Mouse (Mus musculus) forebrain, embryonic 10.5 days (tissue): ENCODE data around the gene Musk. TPM values are rescaled to one million over a fixed set of nuclear protein-coding genes. Genes with fewer than 3 reads are reported as not detected.

Source experiments
- DNase-seq: peaks from one replicate; pipeline ENCODE4 v3.0.0-alpha.2; 2017; ENCODE audit warnings: low spot score; ENCODE audit errors: extremely low spot score
- H3K27ac ChIP-seq: fragments of 300-500 bp; sonication (generic); 2 replicates; pipeline ENCODE4 v1.5.1; 2016; ENCODE audit warnings: mild to moderate bottlenecking
- H3K27me3 ChIP-seq: fragments of 300-500 bp; sonication (generic); 2 replicates; pipeline ENCODE4 v1.6.1; 2016; ENCODE audit warnings: mild to moderate bottlenecking; ENCODE audit not compliant: poor library complexity, severe bottlenecking
- H3K36me3 ChIP-seq: fragments of 300-500 bp; sonication (generic); replicated peaks from 2 replicates; pipeline ENCODE4 v1.6.1; 2016; ENCODE audit warnings: mild to moderate bottlenecking, moderate library complexity
- H3K4me1 ChIP-seq: fragments of 300-500 bp; sonication (generic); 2 replicates; pipeline ENCODE4 v1.6.1; 2016
- H3K4me3 ChIP-seq: fragments of 300-500 bp; sonication (generic); 2 replicates; pipeline ENCODE4 v1.5.1; 2016; ENCODE audit warnings: mild to moderate bottlenecking, moderate library complexity
- H3K9me3 ChIP-seq: fragments of 300-500 bp; sonication (generic); 2 replicates; pipeline ENCODE4 v1.6.1; 2016; ENCODE audit warnings: mild to moderate bottlenecking, moderate library complexity
- WGBS: fragments of 180-500 bp; shearing (Covaris S2); methylation state at CpG from one replicate; pipeline ENCODE4 v1.1.7; 2016; 5-methylcytosine and 5-hydroxymethylcytosine counted together
- polyA plus RNA-seq: library from polyadenylated mRNA; unstranded; fragments of >200 nt; fragmentation: Nextera tagmentation; extraction: Ambion mirVana; gene quantifications from 2 replicates; pipeline ENCODE4 v1.2.1, GENCODE M21; 2016

The Musk gene
- polyA plus RNA-seq, 1 experiment from 2014 or later, result 0.04 TPM

DNA sequence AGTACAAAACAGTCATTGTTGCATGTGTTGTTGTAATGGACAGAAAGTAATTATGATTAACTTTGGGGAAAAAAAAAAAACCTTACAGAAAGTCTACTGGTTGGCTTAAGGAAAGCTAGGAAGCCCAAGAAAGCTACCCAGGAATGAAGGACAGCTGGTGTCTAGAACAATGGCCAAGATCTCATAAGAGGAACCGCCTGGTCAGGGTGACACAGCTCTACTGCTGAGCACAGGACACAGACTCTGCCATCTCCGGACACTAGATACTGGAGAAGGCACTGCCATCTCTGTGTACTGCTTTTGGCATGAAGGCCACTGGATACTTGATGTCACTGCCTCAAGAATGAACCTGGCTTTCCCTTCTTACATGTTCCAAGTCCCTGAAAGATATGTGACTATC is 5.6 kb upstream of the Musk start:
- H3K4me3 ChIP-seq, result no peak overlapping the region
- H3K27me3 ChIP-seq, result no peaks in the 10 kb centered on the region
- H3K27ac ChIP-seq, result no peak overlapping the region
- no peaks in the 10 kb centered on the region for H3K4me1 ChIP-seq
- no peaks in the 10 kb centered on the region for H3K36me3 ChIP-seq
- H3K9me3 ChIP-seq, result no peaks in the 10 kb centered on the region
- DNase-seq, result no peak
- 87% methylated on average over 2 of the region's 2 CpGs for WGBS

- DNase-seq, result no peak
- no peak overlapping the region for H3K27ac ChIP-seq
- H3K4me1 ChIP-seq, result no peaks in the 10 kb centered on the region
- H3K36me3 ChIP-seq, result no peaks in the 10 kb centered on the region
- H3K9me3 ChIP-seq, result no peaks in the 10 kb centered on the region
- H3K27me3 ChIP-seq, result no peaks in the 10 kb centered on the region
- WGBS, result 84% methylated on average over 9 of the region's 9 CpGs
- no peak overlapping the region for H3K4me3 ChIP-seq
These were observed 769 bp downstream of the Musk start for GRCm38 (mm10) chr4:58286368-58287090.

DNA sequence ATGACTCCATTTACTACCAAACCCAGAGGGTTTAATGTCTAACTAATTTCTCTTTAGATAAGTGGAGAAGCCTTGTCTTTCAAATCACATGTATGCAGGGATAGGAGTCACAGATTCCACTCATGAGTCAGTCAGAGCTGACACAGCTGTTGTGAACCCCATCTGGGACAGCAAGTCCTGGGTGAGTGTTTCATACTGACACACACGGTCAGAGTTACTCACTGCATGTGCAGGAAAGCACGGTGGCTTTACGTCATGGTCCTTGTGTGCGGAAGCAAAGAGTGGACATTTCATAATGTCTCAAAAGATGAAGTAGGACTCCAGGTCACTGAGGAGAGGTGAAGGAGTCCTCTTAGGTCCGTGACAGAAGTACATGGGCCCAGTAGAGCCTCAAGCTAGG is 3.0 kb downstream of the Musk start:
- H3K27me3 ChIP-seq, result no peaks in the 10 kb centered on the region
- H3K4me3 ChIP-seq, result no peak overlapping the region
- DNase-seq, result no peak
- no peaks in the 10 kb centered on the region for H3K9me3 ChIP-seq
- H3K36me3 ChIP-seq, result no peaks in the 10 kb centered on the region
- 92% methylated on average over 5 of the region's 5 CpGs for WGBS
- H3K4me1 ChIP-seq, result no peaks in the 10 kb centered on the region
- H3K27ac ChIP-seq, result no peak overlapping the region

- Histone ChIP-seq H3K27me3 (no peaks in the 10 kb centered on the region), H3K27ac (no peak overlapping the region), H3K9me3 (no peaks in the 10 kb centered on the region), H3K4me3 (no peak overlapping the region), H3K36me3 (no peaks in the 10 kb centered on the region), H3K4me1 (no peaks in the 10 kb centered on the region)
- no peak for DNase-seq
- WGBS, result 48% methylated on average over 1 of the region's 1 CpGs
These were observed 6.1 kb downstream of the Musk start for GRCm38 (mm10) chr4:58291828-58292227.

DNA sequence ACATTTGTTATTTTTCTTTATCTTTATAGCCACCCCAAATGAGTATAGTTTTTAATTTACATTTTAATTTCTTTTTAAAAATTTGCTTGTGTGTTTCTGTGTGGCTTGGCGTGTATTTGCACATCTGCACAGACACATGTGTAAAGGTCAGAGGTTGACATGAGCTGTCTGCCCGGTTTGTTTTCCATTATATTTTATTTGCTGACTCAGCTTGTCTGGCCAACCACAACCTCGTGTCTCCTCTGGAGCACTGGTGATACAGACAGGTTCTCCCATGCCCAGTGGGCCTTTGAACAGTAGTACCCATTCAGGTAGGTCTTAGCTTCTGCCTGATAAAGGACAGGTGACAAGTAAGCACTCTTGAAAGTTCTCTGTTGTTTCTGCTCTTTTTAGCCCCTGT is 7.3 kb downstream of the Musk start:
- Histone ChIP-seq H3K27me3 (no peaks in the 10 kb centered on the region), H3K4me3 (no peak overlapping the region), H3K27ac (no peak overlapping the region), H3K36me3 (no peaks in the 10 kb centered on the region), H3K9me3 (no peaks in the 10 kb centered on the region), H3K4me1 (no peaks in the 10 kb centered on the region)
- no peak for DNase-seq
- 89% methylated on average over 3 of the region's 3 CpGs for WGBS

DNA sequence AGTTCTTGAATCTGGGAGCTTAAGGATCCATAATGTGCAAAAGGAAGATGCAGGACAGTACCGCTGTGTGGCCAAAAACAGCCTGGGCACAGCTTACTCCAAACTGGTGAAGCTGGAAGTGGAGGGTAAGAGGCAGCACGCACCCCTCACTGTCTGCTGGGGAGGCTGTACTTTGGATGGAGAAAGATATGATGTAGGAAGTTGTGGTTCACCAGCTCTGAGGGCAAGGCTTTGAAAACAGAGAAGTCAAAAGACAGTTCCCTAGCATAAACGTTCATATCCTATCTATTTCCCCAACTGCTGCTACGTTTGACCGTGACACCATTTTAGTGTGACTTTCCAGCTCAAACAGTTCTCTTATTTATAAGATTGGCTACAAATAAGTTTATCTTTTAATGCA is 18.1 kb downstream of the Musk start:
- Histone ChIP-seq H3K4me1 (no peaks in the 10 kb centered on the region), H3K36me3 (no peaks in the 10 kb centered on the region), H3K4me3 (no peak overlapping the region), H3K27me3 (no peaks in the 10 kb centered on the region), H3K27ac (no peak overlapping the region), H3K9me3 (no peaks in the 10 kb centered on the region)
- 94% methylated on average over 5 of the region's 5 CpGs for WGBS
- DNase-seq, result no peak

GRCm38 (mm10) chr4:58304564-58304963 is 18.8 kb downstream of the Musk start:
- Histone ChIP-seq H3K4me1 (no peaks in the 10 kb centered on the region), H3K4me3 (no peak overlapping the region), H3K27ac (no peak overlapping the region), H3K36me3 (no peaks in the 10 kb centered on the region), H3K9me3 (no peaks in the 10 kb centered on the region), H3K27me3 (no peaks in the 10 kb centered on the region)
- WGBS, result 53% methylated on average over 7 of the region's 7 CpGs
- no peak for DNase-seq

DNA sequence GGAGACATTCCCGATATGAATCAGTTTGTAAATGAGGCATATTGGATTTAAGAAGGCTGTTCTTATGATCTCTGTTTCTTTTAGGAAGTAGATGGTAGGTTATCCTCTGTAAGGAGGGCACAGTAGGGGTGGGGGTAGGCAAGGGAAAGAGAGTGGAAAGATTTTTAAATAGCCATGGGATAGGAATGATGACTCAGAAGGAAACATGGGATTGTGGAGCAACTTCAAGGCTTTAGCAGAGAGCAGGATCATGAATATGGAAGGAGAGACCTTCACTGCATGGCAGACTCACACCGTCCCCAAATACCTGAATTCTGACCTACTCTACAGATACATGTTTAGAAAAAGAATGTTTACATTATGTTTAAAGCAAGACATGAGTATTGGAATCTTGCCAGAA is 21.7 kb downstream of the Musk start:
- 83% methylated on average over 2 of the region's 2 CpGs for WGBS
- Histone ChIP-seq H3K4me3 (no peak overlapping the region), H3K4me1 (no peaks in the 10 kb centered on the region), H3K27ac (no peak overlapping the region), H3K36me3 (no peaks in the 10 kb centered on the region), H3K27me3 (no peaks in the 10 kb centered on the region), H3K9me3 (no peaks in the 10 kb centered on the region)
- DNase-seq, result no peak

- no peak overlapping the region for H3K27ac ChIP-seq
- DNase-seq, result no peak
- no peaks in the 10 kb centered on the region for H3K36me3 ChIP-seq
- no peaks in the 10 kb centered on the region for H3K9me3 ChIP-seq
- H3K4me1 ChIP-seq, result no peaks in the 10 kb centered on the region
- H3K27me3 ChIP-seq, result no peaks in the 10 kb centered on the region
- H3K4me3 ChIP-seq, result no peak overlapping the region
- 90% methylated on average over 1 of the region's 1 CpGs for WGBS
These were observed 27.6 kb downstream of the Musk start for GRCm38 (mm10) chr4:58313344-58313743.

DNA sequence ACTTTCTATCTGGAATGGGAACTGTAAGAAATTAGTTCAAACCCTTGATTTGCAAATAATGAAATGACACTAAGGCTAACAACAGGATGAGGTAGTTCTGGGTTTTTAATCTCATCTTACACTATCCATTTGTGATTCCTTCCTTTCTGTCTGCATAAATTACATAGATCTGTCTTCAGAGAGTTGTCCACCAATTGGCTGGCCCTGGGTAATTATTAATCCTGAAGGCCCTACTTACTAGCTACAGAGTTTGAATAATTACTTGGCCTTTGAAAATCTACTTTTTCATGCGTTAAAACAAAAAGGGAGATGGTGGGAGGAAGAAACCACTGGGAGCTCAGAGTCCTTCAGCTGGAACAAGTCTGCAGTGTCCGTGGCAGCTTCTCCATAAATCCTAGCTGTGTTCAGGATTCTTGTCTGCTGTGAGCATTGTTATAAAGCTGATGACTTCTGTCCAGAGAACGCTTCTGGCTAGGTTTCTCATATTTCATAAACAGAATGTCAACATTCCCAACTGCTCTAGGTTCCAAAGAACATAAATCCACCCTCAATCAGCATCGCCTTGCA is 29.3 kb downstream of the Musk start:
- no peak for DNase-seq
- no peak overlapping the region for H3K4me3 ChIP-seq
- H3K36me3 ChIP-seq, result no peaks in the 10 kb centered on the region
- H3K4me1 ChIP-seq, result no peaks in the 10 kb centered on the region
- H3K9me3 ChIP-seq, result no peaks in the 10 kb centered on the region
- H3K27ac ChIP-seq, result no peak overlapping the region
- 78% methylated on average over 4 of the region's 4 CpGs for WGBS
- no peaks in the 10 kb centered on the region for H3K27me3 ChIP-seq

DNA sequence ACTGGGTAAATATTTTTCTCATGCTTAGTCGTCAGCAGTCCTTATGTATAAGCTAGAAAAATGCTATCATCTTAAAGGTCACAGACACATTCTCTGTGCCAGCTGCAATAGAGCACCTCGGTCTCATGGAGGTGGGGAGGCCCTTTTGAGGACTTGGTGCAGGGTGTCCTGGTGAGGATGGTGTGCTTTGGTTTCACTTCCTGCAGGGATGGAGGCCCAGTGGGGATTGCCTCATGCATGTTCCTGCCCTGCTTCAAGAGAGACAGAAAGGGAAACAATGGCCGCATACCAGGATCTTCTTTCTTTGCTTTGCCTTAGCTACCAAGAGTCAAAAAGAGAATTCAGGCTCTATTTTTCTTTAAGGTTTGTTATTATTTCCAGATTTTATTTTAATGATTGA is 31.8 kb downstream of the Musk start:
- no peak for DNase-seq
- Histone ChIP-seq H3K27me3 (no peaks in the 10 kb centered on the region), H3K27ac (no peak overlapping the region), H3K4me3 (no peak overlapping the region), H3K9me3 (no peaks in the 10 kb centered on the region), H3K4me1 (no peaks in the 10 kb centered on the region), H3K36me3 (no peaks in the 10 kb centered on the region)
- WGBS, result 88% methylated on average over 3 of the region's 3 CpGs

GRCm38 (mm10) chr4:58320293-58320692 is 34.5 kb downstream of the Musk start:
- Histone ChIP-seq H3K4me1 (no peaks in the 10 kb centered on the region), H3K4me3 (no peak overlapping the region), H3K36me3 (no peaks in the 10 kb centered on the region), H3K27me3 (peaks cover 7% of the 10 kb centered on the region; the same call in 1 of the 2 replicates), H3K9me3 (no peaks in the 10 kb centered on the region), H3K27ac (no peak overlapping the region)
- DNase-seq, result no peak
- 84% methylated on average over 4 of the region's 4 CpGs for whole genome bisulfite sequencing

DNA sequence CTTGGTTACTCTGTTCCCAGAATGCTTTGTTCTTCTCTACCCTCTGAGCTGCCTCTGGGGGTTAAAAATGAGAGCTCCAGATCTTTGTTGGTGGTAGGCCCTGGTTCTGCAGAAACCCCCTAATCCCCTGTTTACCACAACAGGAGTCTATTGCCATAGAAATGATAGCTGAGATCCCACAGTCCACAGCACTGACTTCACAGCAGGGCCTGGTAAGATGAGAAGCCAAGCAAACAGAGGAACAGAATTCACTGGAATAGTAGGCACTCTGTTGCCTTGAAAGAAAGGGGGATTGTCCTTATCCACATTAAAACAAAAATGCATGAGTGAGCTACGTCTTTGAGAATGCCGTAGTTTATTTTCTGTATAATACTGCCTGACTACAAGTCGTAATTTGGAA is 41.0 kb downstream of the Musk start:
- H3K27ac ChIP-seq, result 0 out of 2 replicates have a peak overlapping the region, but pooled peaks have one; percentile 44
- H3K4me1 ChIP-seq, result peaks cover 10% of the 10 kb centered on the region
- peaks cover 43% of the 10 kb centered on the region for H3K27me3 ChIP-seq
- peak; percentile 30 for DNase-seq
- WGBS, result 21% methylated on average over 3 of the region's 3 CpGs
- no peak overlapping the region for H3K4me3 ChIP-seq
- H3K36me3 ChIP-seq, result no peaks in the 10 kb centered on the region
- H3K9me3 ChIP-seq, result no peaks in the 10 kb centered on the region
